Mouse (Mus musculus): Measurements from ENCODE around the gene Pde4d. TPM values are rescaled to one million over a fixed set of nuclear protein-coding genes. Genes with fewer than 3 reads are reported as not detected.

Gene Pde4d
- total RNA-seq, 4 experiments from 2014 or later = 68.8 to 86.9 (median 76.0) TPM

GRCm38 (mm10) chr13:109231848-109232460 lies 782.2 kb downstream of the Pde4d start:
- no peak for DNase-seq (ENCODE audit: low spot score in 2 of 2)

GRCm38 (mm10) chr13:109232531-109232930 lies 782.8 kb downstream of the Pde4d start:
- DNase-seq (ENCODE audit: low spot score in 2 of 2) = no peak

GRCm38 (mm10) chr13:109233911-109234613 lies 784.3 kb downstream of the Pde4d start:
- no peak for DNase-seq (ENCODE audit: low spot score in 2 of 2)

- no peak for DNase-seq (ENCODE audit: low spot score in 2 of 2)
Observed at GRCm38 (mm10) chr13:109236047-109236446, 786.3 kb downstream of the Pde4d start.

- no peak for DNase-seq (ENCODE audit: low spot score in 2 of 2)
Observed at GRCm38 (mm10) chr13:109238670-109239069, 788.9 kb downstream of the Pde4d start.

GRCm38 (mm10) chr13:109239296-109239695 lies 789.5 kb downstream of the Pde4d start:
- DNase-seq (ENCODE audit: low spot score in 2 of 2) = peak in 1 of 2 experiments; percentile 23

- DNase-seq (ENCODE audit: low spot score in 2 of 2) = no peak
Observed at GRCm38 (mm10) chr13:109242456-109243050, 792.8 kb downstream of the Pde4d start.

GRCm38 (mm10) chr13:109243160-109243559 lies 793.4 kb downstream of the Pde4d start:
- DNase-seq (ENCODE audit: low spot score in 2 of 2) = no peak

- no peak for DNase-seq (ENCODE audit: low spot score in 2 of 2)
Observed at GRCm38 (mm10) chr13:109247061-109247460, 797.3 kb downstream of the Pde4d start.

GRCm38 (mm10) chr13:109249315-109249714 lies 799.6 kb downstream of the Pde4d start:
- DNase-seq (ENCODE audit: low spot score in 2 of 2) = no peak

GRCm38 (mm10) chr13:109255634-109256033 lies 805.9 kb downstream of the Pde4d start:
- DNase-seq (ENCODE audit: low spot score in 2 of 2) = no peak

- peak; percentile 30 to 36 for DNase-seq (ENCODE audit: low spot score in 2 of 2)
Observed at GRCm38 (mm10) chr13:109260220-109260795, 810.6 kb downstream of the Pde4d start.

- DNase-seq (ENCODE audit: low spot score in 2 of 2) = no peak
Observed at GRCm38 (mm10) chr13:109260796-109261516, 811.2 kb downstream of the Pde4d start.

- no peak for DNase-seq (ENCODE audit: low spot score in 2 of 2)
Observed at GRCm38 (mm10) chr13:109261642-109262220, 812.0 kb downstream of the Pde4d start.

- no peak for DNase-seq (ENCODE audit: low spot score in 2 of 2)
Observed at GRCm38 (mm10) chr13:109262501-109262900, 812.8 kb downstream of the Pde4d start.

GRCm38 (mm10) chr13:109263833-109264232 lies 814.1 kb downstream of the Pde4d start:
- DNase-seq (ENCODE audit: low spot score in 2 of 2) = no peak

GRCm38 (mm10) chr13:109268253-109268652 lies 818.5 kb downstream of the Pde4d start:
- DNase-seq (ENCODE audit: low spot score in 2 of 2) = peak; percentile 22 to 34

GRCm38 (mm10) chr13:109268659-109269322 lies 819.0 kb downstream of the Pde4d start:
- no peak for DNase-seq (ENCODE audit: low spot score in 2 of 2)

- DNase-seq (ENCODE audit: low spot score in 2 of 2) = no peak
Observed at GRCm38 (mm10) chr13:109274869-109275268, 825.1 kb downstream of the Pde4d start.

- no peak for DNase-seq (ENCODE audit: low spot score in 2 of 2)
Observed at GRCm38 (mm10) chr13:109277792-109278191, 828.0 kb downstream of the Pde4d start.

GRCm38 (mm10) chr13:109278504-109278912 lies 828.8 kb downstream of the Pde4d start:
- no peak for DNase-seq (ENCODE audit: low spot score in 2 of 2)
